Mouse (Mus musculus) kidney, embryonic 14.5 days (tissue): ENCODE data around the gene Kdm8. TPM values are rescaled to one million over a fixed set of nuclear protein-coding genes. Genes with fewer than 3 reads are reported as not detected.
"Not testable (repeated sequence)": the region's sequence is repeated elsewhere in the genome, so short reads cannot be mapped to it uniquely, and the experiment has no call there.

Experiments used
- ATAC-seq: fragments of 200-750 bp; cut with Nextera tagmentation; 2 replicates; pipeline ENCODE4 v1.8.0; 2017; ENCODE audit warnings: moderate number of reproducible peaks, mild to moderate bottlenecking, moderate TSS enrichment, moderate library complexity; ENCODE audit not compliant: low FRiP score, low TSS enrichment
- H3K27ac ChIP-seq: fragments of 300-500 bp; sonication (generic); 2 replicates; pipeline ENCODE4 v1.5.1; 2014; ENCODE audit warnings: low read depth, mild to moderate bottlenecking, low read length, moderate library complexity, mixed read lengths
- H3K27me3 ChIP-seq: fragments of 300-500 bp; sonication (generic); 2 replicates; pipeline ENCODE4 v1.6.1; 2014; ENCODE audit warnings: mild to moderate bottlenecking, low read length; ENCODE audit not compliant: control insufficient read depth, insufficient read depth
- H3K36me3 ChIP-seq: fragments of 300-500 bp; sonication (generic); 2 replicates; pipeline ENCODE4 v1.6.1; 2014; ENCODE audit warnings: low read length, mixed read lengths; ENCODE audit not compliant: control insufficient read depth, insufficient read depth
- H3K4me1 ChIP-seq: fragments of 300-500 bp; sonication (generic); 2 replicates; pipeline ENCODE4 v1.6.1; 2014; ENCODE audit warnings: low read length, mixed read lengths; ENCODE audit not compliant: control insufficient read depth, insufficient read depth
- H3K4me2 ChIP-seq: fragments of 300-500 bp; sonication (generic); replicated peaks from 2 replicates; pipeline ENCODE4 v1.6.1; 2014; ENCODE audit warnings: low read depth, mild to moderate bottlenecking, low read length
- H3K4me3 ChIP-seq: fragments of 300-500 bp; sonication (generic); 2 replicates; pipeline ENCODE4 v1.5.1; 2014; ENCODE audit warnings: mild to moderate bottlenecking, low read length
- H3K9ac ChIP-seq: fragments of 300-500 bp; sonication (generic); 2 replicates; pipeline ENCODE4 v1.6.1; 2014; ENCODE audit warnings: low read depth, mild to moderate bottlenecking, low read length, moderate library complexity
- H3K9me3 ChIP-seq: fragments of 300-500 bp; sonication (generic); 2 replicates; pipeline ENCODE4 v1.6.1; 2016; ENCODE audit warnings: low read length; ENCODE audit not compliant: control insufficient read depth
- WGBS: fragments of 180-500 bp; shearing (Covaris S2); extraction: QIAGEN DNeasy Blood & Tissue Kit; methylation state at CpG from one replicate; pipeline ENCODE4 v1.1.7; 2014; 5-methylcytosine and 5-hydroxymethylcytosine counted together
- polyA plus RNA-seq: library from polyadenylated mRNA; unstranded; fragments of >200 nt; fragmentation: Nextera tagmentation; extraction: Ambion mirVana; gene quantifications from 2 replicates; pipeline ENCODE4 v1.2.1, GENCODE M21; 2014

The Kdm8 gene
- polyA plus RNA-seq, 1 experiment from 2014 or later: 12.7 TPM

GRCm38 (mm10) chr7:125421911-125422310, 22.6 kb upstream of the Kdm8 start:
- Histone ChIP-seq H3K4me3 (no peak overlapping the region), H3K9me3 (no peaks in the 10 kb centered on the region), H3K9ac (no peak overlapping the region), H3K27me3 (no peaks in the 10 kb centered on the region), H3K36me3 (no peaks in the 10 kb centered on the region), H3K4me2 (no peak overlapping the region), H3K4me1 (no peaks in the 10 kb centered on the region), H3K27ac (no peak overlapping the region)
- WGBS: 58% methylated on average over 2 of the region's 2 CpGs
- no peak for ATAC-seq

GRCm38 (mm10) chr7:125423056-125423455, 21.4 kb upstream of the Kdm8 start:
- Histone ChIP-seq H3K36me3 (no peaks in the 10 kb centered on the region), H3K4me1 (no peaks in the 10 kb centered on the region), H3K4me3 (no peak overlapping the region), H3K9me3 (no peaks in the 10 kb centered on the region), H3K27me3 (no peaks in the 10 kb centered on the region), H3K27ac (no peak overlapping the region), H3K9ac (no peak overlapping the region), H3K4me2 (no peak overlapping the region)
- ATAC-seq: no peak
- 46% methylated on average over 3 of the region's 3 CpGs for WGBS

GRCm38 (mm10) chr7:125427492-125428090, 16.9 kb upstream of the Kdm8 start:
- Histone ChIP-seq H3K9ac (no peak overlapping the region), H3K4me3 (no peak overlapping the region), H3K4me2 (no peak overlapping the region), H3K27me3 (no peaks in the 10 kb centered on the region), H3K27ac (no peak overlapping the region), H3K36me3 (no peaks in the 10 kb centered on the region), H3K4me1 (no peaks in the 10 kb centered on the region), H3K9me3 (no peaks in the 10 kb centered on the region)
- 67% methylated on average over 12 of the region's 12 CpGs for WGBS
- ATAC-seq: no peak

DNA sequence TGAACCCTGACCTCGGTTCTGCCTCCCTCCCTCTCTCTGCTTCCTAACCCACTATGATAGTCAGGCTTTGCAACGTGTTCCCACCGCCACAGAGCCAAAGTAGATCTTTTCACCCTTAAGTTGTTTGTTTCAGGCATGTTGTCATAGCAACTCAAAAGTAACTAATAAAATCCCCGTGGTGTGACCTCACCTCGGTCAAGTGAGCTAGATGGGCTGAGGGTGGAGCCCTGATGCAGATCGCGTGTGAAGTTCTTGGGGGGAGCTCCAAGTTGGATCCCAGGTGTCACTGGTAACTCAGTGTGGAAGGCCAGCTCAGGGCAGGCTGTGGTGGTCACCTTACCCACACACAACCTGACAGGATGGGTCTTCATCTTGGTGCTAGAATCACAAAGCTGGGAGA, 16.1 kb upstream of the Kdm8 start:
- H3K9ac ChIP-seq: no peak overlapping the region
- H3K4me1 ChIP-seq: no peaks in the 10 kb centered on the region
- no peak overlapping the region for H3K4me3 ChIP-seq
- 77% methylated on average over 7 of the region's 7 CpGs for WGBS
- H3K27ac ChIP-seq: no peak overlapping the region
- no peaks in the 10 kb centered on the region for H3K27me3 ChIP-seq
- no peak overlapping the region for H3K4me2 ChIP-seq
- H3K9me3 ChIP-seq: no peaks in the 10 kb centered on the region
- no peak for ATAC-seq
- H3K36me3 ChIP-seq: no peaks in the 10 kb centered on the region

GRCm38 (mm10) chr7:125428816-125429500, 15.5 kb upstream of the Kdm8 start:
- ATAC-seq, H3K9me3 ChIP-seq, H3K36me3 ChIP-seq, H3K4me2 ChIP-seq, H3K27ac ChIP-seq, H3K9ac ChIP-seq, H3K4me1 ChIP-seq, H3K27me3 ChIP-seq, H3K4me3 ChIP-seq: not testable (repeated sequence)
- WGBS: 83% methylated on average over 5 of the region's 5 CpGs

DNA sequence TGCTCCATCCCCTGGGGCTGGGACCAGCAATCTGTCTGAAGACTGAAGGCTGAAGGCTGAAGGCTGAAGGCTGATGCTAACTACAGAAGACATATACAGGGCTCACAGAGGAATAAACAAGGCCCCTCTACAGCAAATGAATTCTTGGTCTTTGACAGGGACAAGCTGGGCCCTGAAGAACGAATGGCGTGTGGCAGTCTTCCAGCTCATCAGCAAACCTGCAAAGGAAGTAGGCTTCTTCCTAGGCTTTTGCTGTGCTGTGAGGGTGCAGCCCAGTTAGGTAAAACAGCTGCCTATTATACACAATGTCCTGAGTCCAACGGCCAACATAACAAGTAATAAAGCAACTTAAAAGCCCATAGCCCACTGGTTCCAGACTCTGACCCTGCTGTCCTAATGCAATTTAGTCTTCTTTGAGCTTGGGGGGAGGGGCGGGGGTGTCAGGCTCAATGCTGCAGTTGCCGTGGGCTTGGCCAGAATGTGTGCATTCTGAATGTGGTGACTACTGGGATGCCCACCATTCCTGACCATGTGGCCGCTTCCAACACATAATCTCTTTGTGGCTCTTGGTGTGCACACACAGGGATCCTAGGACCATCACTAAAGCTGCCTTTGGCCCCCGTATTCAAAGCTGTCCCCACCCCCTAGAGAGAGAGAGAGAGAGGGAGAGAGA, 14.2 kb upstream of the Kdm8 start:
- WGBS: 59% methylated on average over 7 of the region's 7 CpGs
- H3K9ac ChIP-seq: no peak overlapping the region
- H3K4me1 ChIP-seq: no peaks in the 10 kb centered on the region
- no peak overlapping the region for H3K4me3 ChIP-seq
- H3K27me3 ChIP-seq: no peaks in the 10 kb centered on the region
- no peaks in the 10 kb centered on the region for H3K9me3 ChIP-seq
- H3K4me2 ChIP-seq: no peak overlapping the region
- H3K27ac ChIP-seq: no peak overlapping the region
- ATAC-seq: no peak
- no peaks in the 10 kb centered on the region for H3K36me3 ChIP-seq

DNA sequence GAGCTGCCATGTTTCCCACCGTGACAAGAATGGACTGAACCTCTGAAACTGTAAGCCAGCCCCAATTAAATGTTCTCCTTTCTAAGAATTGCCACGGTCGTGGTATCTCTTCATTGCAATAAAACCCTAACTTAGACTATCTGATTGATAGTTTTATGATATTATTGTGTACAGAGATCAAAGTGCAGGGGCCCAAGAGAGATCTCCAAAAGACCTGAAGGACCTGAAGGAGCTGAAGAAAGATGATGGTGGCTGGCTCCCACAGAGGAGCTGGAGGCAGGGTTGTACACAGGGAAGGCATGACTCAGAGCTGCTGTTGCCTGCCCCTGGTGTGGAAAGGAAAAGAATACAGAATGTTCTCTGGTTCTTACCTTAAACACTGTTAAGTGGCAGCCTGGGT, 10.6 kb upstream of the Kdm8 start:
- Histone ChIP-seq H3K27me3 (no peaks in the 10 kb centered on the region), H3K9me3 (no peaks in the 10 kb centered on the region), H3K36me3 (no peaks in the 10 kb centered on the region), H3K27ac (no peak overlapping the region), H3K9ac (no peak overlapping the region), H3K4me3 (no peak overlapping the region), H3K4me1 (no peaks in the 10 kb centered on the region), H3K4me2 (no peak overlapping the region)
- WGBS: 66% methylated on average over 3 of the region's 3 CpGs
- ATAC-seq: no peak

GRCm38 (mm10) chr7:125434666-125435290, 9.7 kb upstream of the Kdm8 start:
- Histone ChIP-seq H3K4me2 (no peak overlapping the region), H3K9me3 (no peaks in the 10 kb centered on the region), H3K9ac (no peak overlapping the region), H3K4me1 (no peaks in the 10 kb centered on the region), H3K27ac (no peak overlapping the region), H3K4me3 (no peak overlapping the region), H3K27me3 (no peaks in the 10 kb centered on the region), H3K36me3 (no peaks in the 10 kb centered on the region)
- WGBS: 30% methylated on average over 8 of the region's 8 CpGs
- ATAC-seq: no peak

GRCm38 (mm10) chr7:125442323-125442722, 2.2 kb upstream of the Kdm8 start:
- H3K9ac ChIP-seq: no peak overlapping the region
- H3K4me2 ChIP-seq: no peak overlapping the region
- peaks cover 8% of the 10 kb centered on the region; the same call in 1 of the 2 replicates for H3K4me1 ChIP-seq
- WGBS: 81% methylated on average over 4 of the region's 4 CpGs
- H3K27me3 ChIP-seq: no peaks in the 10 kb centered on the region
- H3K27ac ChIP-seq: no peak overlapping the region
- H3K36me3 ChIP-seq: no peaks in the 10 kb centered on the region
- ATAC-seq: no peak
- H3K9me3 ChIP-seq: no peaks in the 10 kb centered on the region
- no peak overlapping the region for H3K4me3 ChIP-seq
